Comparison of ENCODE assay signal across 9 mouse cellular contexts in genomic region chr6:136938331-136939126, GRCm38 (mm10). TPM values are rescaled to one million over a fixed set of nuclear protein-coding genes. Genes with fewer than 3 reads are reported as not detected.
DNase-seq lines count a peak whose midpoint lies in the region; ATAC-seq and TF ChIP-seq lines count a peak whose summit lies in the region.
"Had no signal": no experiment of that assay in that cellular context is flagged by ENCODE, and none has a peak within 500 bp of the region (broad histone marks: within the 10 kb centered on the region; RNA-seq: fewer than 3 reads in every experiment).

No protein-coding gene starts in this region.

- H3K36me3 ChIP-seq in forebrain, embryonic 16.5 days (ENCODE audit: control insufficient read depth, insufficient read depth): no peaks in the 10 kb centered on the region

- no peaks in the 10 kb centered on the region for H3K9me3 ChIP-seq in forebrain, embryonic 16.5 days (ENCODE audit: control insufficient read depth, low read length)

- TF ChIP-seq CTCF in cortical plate, adult 2 months (IDR thresholded peaks at IDR 0.05; ENCODE audit: extremely low read depth, insufficient read depth, low read length): no peak

- no peak for TF ChIP-seq POLR2A in cortical plate, adult 2 months (IDR thresholded peaks at IDR 0.05; ENCODE audit: extremely low read depth, insufficient read depth, low read length)

- H3K4me1 ChIP-seq in cortical plate, adult 2 months (ENCODE audit: control insufficient read depth, insufficient read depth, low read length): peaks cover 3% of the 10 kb centered on the region
- peaks cover 4% of the 10 kb centered on the region for H3K4me1 ChIP-seq in forebrain, embryonic 16.5 days (replicated peaks; ENCODE audit: control insufficient read depth, insufficient read depth, low read length)

- no peak overlapping the region for H3K9ac ChIP-seq in forebrain, embryonic 16.5 days (replicated peaks; ENCODE audit: low read depth, low read length)

- 0 out of 2 replicates have a peak overlapping the region, but pooled peaks have one; percentile 17 for H3K27ac ChIP-seq in cortical plate, adult 2 months (ENCODE audit: insufficient read depth, low read length)
- H3K27ac ChIP-seq in forebrain, embryonic 16.5 days (ENCODE audit: low read length): no peak overlapping the region

- 86% methylated on average over 18 of the region's 18 CpGs for WGBS in forebrain, embryonic 16.5 days

- no peak overlapping the region for H3K4me3 ChIP-seq in cortical plate, adult 2 months (ENCODE audit: insufficient read depth, low read length)
- no peak overlapping the region for H3K4me3 ChIP-seq in forebrain, embryonic 16.5 days (replicated peaks; ENCODE audit: low read length)

- no peak for ATAC-seq in forebrain, embryonic 16.5 days

- peak; percentile 41 to 61 for DNase-seq in spleen, adult 18-20 months
- DNase-seq in spleen, adult 12 weeks (ENCODE audit: low spot score): no peak
- peak; percentile 33 for DNase-seq in liver
- peak; percentile 59 for DNase-seq in thymus, postnatal 14 days
- DNase-seq in frontal cortex, postnatal 36 days (ENCODE audit: low spot score in 2 of 2): no peak
- no peak for DNase-seq in cerebellum, adult 11-12 months
- DNase-seq: layer of hippocampus, postnatal 36 days had no signal

- H3K27me3 ChIP-seq in forebrain, embryonic 16.5 days (replicated peaks; ENCODE audit: control insufficient read depth, insufficient read depth, low read length): no peaks in the 10 kb centered on the region

- H3K4me2 ChIP-seq in forebrain, embryonic 16.5 days (ENCODE audit: low read length): no peak overlapping the region

RNA-seq across cellular contexts. Expression of gene Arhgdib, which starts 3.2 kb away (rescaled TPM):
- polyA plus RNA-seq in cortical plate, adult 2 months (2012; rRNA removed): 23.5 and 25.7 TPM in 2 replicates
- polyA plus RNA-seq in forebrain, embryonic 16.5 days (2015; fragmentation: Nextera tagmentation; extraction: Ambion mirVana): 18.5 and 20.6 TPM in 2 replicates

RNA-seq across cellular contexts. Expression of gene Pde6h, which starts 14.9 kb away (rescaled TPM):
- 0.46 and 0.93 TPM in 2 replicates for polyA plus RNA-seq in cortical plate, adult 2 months (2012; rRNA removed)
- polyA plus RNA-seq in forebrain, embryonic 16.5 days (2015; fragmentation: Nextera tagmentation; extraction: Ambion mirVana): not detected in 2 replicates

RNA-seq across cellular contexts. Expression of gene Erp27, which starts 16.5 kb away (rescaled TPM):
- 0.21 and 0.25 TPM in 2 replicates for polyA plus RNA-seq in cortical plate, adult 2 months (2012; rRNA removed)
- 0.24 and 0.34 TPM in 2 replicates for polyA plus RNA-seq in forebrain, embryonic 16.5 days (2015; fragmentation: Nextera tagmentation; extraction: Ambion mirVana)

Comparison
In these comparisons a context has a peak if more than half of its experiments do, and no peak if none do; other contexts are left out.
1. DNase-seq: peak in spleen, adult 18-20 months (2 of 2), liver (single experiment) and thymus, postnatal 14 days (single experiment); none in spleen, adult 12 weeks (single experiment), frontal cortex, postnatal 36 days (0 of 2) and cerebellum, adult 11-12 months (single experiment).